Mouse (Mus musculus): ENCODE data around the gene Tbc1d8. TPM values are rescaled to one million over a fixed set of nuclear protein-coding genes. Genes with fewer than 3 reads are reported as not detected.

The Tbc1d8 gene
- total and polyA plus RNA-seq, 3 experiments: 0.16 to 1.4 (median 0.81) TPM

GRCm38 (mm10) chr1:39407108-39407507 lies 71.4 kb downstream of the Tbc1d8 start:
- Histone ChIP-seq H3K27me3 (replicated peaks) (no peaks in the 10 kb centered on the region), H3K9me3 (replicated peaks; ENCODE audit: low read length) (no peaks in the 10 kb centered on the region), H3K36me3 (replicated peaks in 1 of 2; ENCODE audit: control insufficient read depth in 1 of 2, insufficient read depth in 1 of 2, low read length in 1 of 2) (no peaks in the 10 kb centered on the region), H3K79me2 (replicated peaks; ENCODE audit: control insufficient read depth, extremely low read depth, insufficient read depth, poor library complexity, severe bottlenecking) (no peaks in the 10 kb centered on the region), H3K27ac (ENCODE audit: insufficient read depth, low read depth) (no peak overlapping the region), H3K4me2 (ENCODE audit: insufficient read depth, low read depth, poor library complexity, severe bottlenecking) (no peak overlapping the region), H3K9ac (ENCODE audit: insufficient read depth, low read depth) (no peak overlapping the region), H3K4me1 (ENCODE audit: control insufficient read depth in 1 of 2, insufficient read depth in 2 of 2) (peaks cover 2 to 43% of the 10 kb centered on the region in 2 experiments; a peak in 3 of 4 replicates), H3K4me3 (replicated peaks in 1 of 3; ENCODE audit: low read depth in 2 of 3, low read length in 2 of 3, poor library complexity in 1 of 3) (no peak overlapping the region)
- in situ Hi-C loops (cut with MboI; ENCODE audit: low pct_ligation_motif_present, low pct_unique_long_range_greater_than_20kb, low sequenced_read_pairs) (no loop called here), dilution Hi-C loops (cut with MboI; ENCODE audit: extremely low pct_ligation_motif_present, extremely low pct_unique_long_range_greater_than_20kb, low sequenced_read_pairs) (no loop called here)
- TF ChIP-seq CTCF (conservative IDR thresholded peaks at IDR 0.05 in 1 of 2, IDR thresholded peaks at IDR 0.05 in 1 of 2; ENCODE audit: low read depth in 2 of 2, low read length in 2 of 2) (peak in 1 of 2 experiments; percentile 20; a peak in 1 of 4 replicates), RAD21 (IDR thresholded peaks at IDR 0.05; ENCODE audit: low read depth, low read length) (peak; percentile 8), ZC3H11A (IDR thresholded peaks at IDR 0.05; ENCODE audit: low read depth, low read length) (no peak)
- DNase-seq (ENCODE audit: extremely low read depth): no peak

GRCm38 (mm10) chr1:39400173-39400572 lies 78.4 kb downstream of the Tbc1d8 start:
- H3K27me3 ChIP-seq (replicated peaks): no peaks in the 10 kb centered on the region
- peaks cover 0 to 26% of the 10 kb centered on the region in 2 experiments; a peak in 2 of 4 replicates for H3K4me1 ChIP-seq (ENCODE audit: control insufficient read depth in 1 of 2, insufficient read depth in 2 of 2)
- in situ Hi-C loops (cut with MboI; ENCODE audit: low pct_ligation_motif_present, low pct_unique_long_range_greater_than_20kb, low sequenced_read_pairs) (no loop called here), dilution Hi-C loops (cut with MboI; ENCODE audit: extremely low pct_ligation_motif_present, extremely low pct_unique_long_range_greater_than_20kb, low sequenced_read_pairs) (no loop called here)
- H3K9ac ChIP-seq (ENCODE audit: insufficient read depth, low read depth): no peak overlapping the region
- peaks cover 4% of the 10 kb centered on the region for H3K9me3 ChIP-seq (replicated peaks; ENCODE audit: low read length)
- H3K4me3 ChIP-seq (replicated peaks in 1 of 3; ENCODE audit: low read depth in 2 of 3, low read length in 2 of 3, poor library complexity in 1 of 3): no peak overlapping the region
- no peak overlapping the region for H3K27ac ChIP-seq (ENCODE audit: insufficient read depth, low read depth)
- DNase-seq (ENCODE audit: extremely low read depth): no peak
- H3K79me2 ChIP-seq (replicated peaks; ENCODE audit: control insufficient read depth, extremely low read depth, insufficient read depth, poor library complexity, severe bottlenecking): no peaks in the 10 kb centered on the region
- no peak for TF ChIP-seq ELF1 (IDR thresholded peaks at IDR 0.05; ENCODE audit: low read depth, low read length)
- TF ChIP-seq ZC3H11A (IDR thresholded peaks at IDR 0.05; ENCODE audit: low read depth, low read length): no peak
- no peak overlapping the region for H3K4me2 ChIP-seq (ENCODE audit: insufficient read depth, low read depth, poor library complexity, severe bottlenecking)
- H3K36me3 ChIP-seq (replicated peaks in 1 of 2; ENCODE audit: control insufficient read depth in 1 of 2, insufficient read depth in 1 of 2, low read length in 1 of 2): no peaks in the 10 kb centered on the region

GRCm38 (mm10) chr1:39399228-39399627 lies 79.3 kb downstream of the Tbc1d8 start:
- no peak for DNase-seq (ENCODE audit: extremely low read depth)
- no peaks in the 10 kb centered on the region for H3K27me3 ChIP-seq (replicated peaks)
- no peak overlapping the region for H3K27ac ChIP-seq (ENCODE audit: insufficient read depth, low read depth)
- H3K4me1 ChIP-seq (ENCODE audit: control insufficient read depth in 1 of 2, insufficient read depth in 2 of 2): peaks cover 0 to 26% of the 10 kb centered on the region in 2 experiments; a peak in 2 of 4 replicates
- H3K4me3 ChIP-seq (replicated peaks in 1 of 3; ENCODE audit: low read depth in 2 of 3, low read length in 2 of 3, poor library complexity in 1 of 3): no peak overlapping the region
- no peak overlapping the region for H3K4me2 ChIP-seq (ENCODE audit: insufficient read depth, low read depth, poor library complexity, severe bottlenecking)
- in situ Hi-C loops (cut with MboI; ENCODE audit: low pct_ligation_motif_present, low pct_unique_long_range_greater_than_20kb, low sequenced_read_pairs): no loop called here
- no peaks in the 10 kb centered on the region for H3K36me3 ChIP-seq (replicated peaks in 1 of 2; ENCODE audit: control insufficient read depth in 1 of 2, insufficient read depth in 1 of 2, low read length in 1 of 2)
- no peaks in the 10 kb centered on the region for H3K79me2 ChIP-seq (replicated peaks; ENCODE audit: control insufficient read depth, extremely low read depth, insufficient read depth, poor library complexity, severe bottlenecking)
- no peak for TF ChIP-seq POLR2A (IDR thresholded peaks at IDR 0.05; ENCODE audit: low read depth, low read length)
- TF ChIP-seq ZMIZ1 (IDR thresholded peaks at IDR 0.05; ENCODE audit: low read depth, low read length): no peak
- H3K9ac ChIP-seq (ENCODE audit: insufficient read depth, low read depth): no peak overlapping the region
- dilution Hi-C loops (cut with MboI; ENCODE audit: extremely low pct_ligation_motif_present, extremely low pct_unique_long_range_greater_than_20kb, low sequenced_read_pairs): no loop called here
- H3K9me3 ChIP-seq (replicated peaks; ENCODE audit: low read length): peaks cover 4% of the 10 kb centered on the region

GRCm38 (mm10) chr1:39398284-39398683 lies 80.3 kb downstream of the Tbc1d8 start:
- dilution Hi-C loops (cut with MboI; ENCODE audit: extremely low pct_ligation_motif_present, extremely low pct_unique_long_range_greater_than_20kb, low sequenced_read_pairs): no loop called here
- no peak for DNase-seq (ENCODE audit: extremely low read depth)
- H3K9me3 ChIP-seq (replicated peaks; ENCODE audit: low read length): peaks cover 4% of the 10 kb centered on the region
- no peaks in the 10 kb centered on the region for H3K36me3 ChIP-seq (replicated peaks in 1 of 2; ENCODE audit: control insufficient read depth in 1 of 2, insufficient read depth in 1 of 2, low read length in 1 of 2)
- TF ChIP-seq CHD1 (IDR thresholded peaks at IDR 0.05; ENCODE audit: low read depth, low read length) (no peak), E2F4 (IDR thresholded peaks at IDR 0.05; ENCODE audit: insufficient replicate concordance, low read depth, low read length) (no peak), PAX5 (IDR thresholded peaks at IDR 0.05; ENCODE audit: low read length) (no peak), MXI1 (IDR thresholded peaks at IDR 0.05; ENCODE audit: low read depth, low read length) (no peak), MAFK (IDR thresholded peaks at IDR 0.05; ENCODE audit: insufficient replicate concordance, low read length) (no peak), ELF1 (IDR thresholded peaks at IDR 0.05; ENCODE audit: low read depth, low read length) (no peak), RCOR1 (conservative IDR thresholded peaks at IDR 0.05; ENCODE audit: low read depth, low read length) (no peak), BHLHE40 (IDR thresholded peaks at IDR 0.05; ENCODE audit: low read depth, low read length) (no peak)
- no peaks in the 10 kb centered on the region for H3K27me3 ChIP-seq (replicated peaks)
- no peak overlapping the region for H3K27ac ChIP-seq (ENCODE audit: insufficient read depth, low read depth)
- in situ Hi-C loops (cut with MboI; ENCODE audit: low pct_ligation_motif_present, low pct_unique_long_range_greater_than_20kb, low sequenced_read_pairs): no loop called here
- H3K4me1 ChIP-seq (ENCODE audit: control insufficient read depth in 1 of 2, insufficient read depth in 2 of 2): peaks cover 0 to 26% of the 10 kb centered on the region in 2 experiments; a peak in 2 of 4 replicates
- no peaks in the 10 kb centered on the region for H3K79me2 ChIP-seq (replicated peaks; ENCODE audit: control insufficient read depth, extremely low read depth, insufficient read depth, poor library complexity, severe bottlenecking)
- H3K4me3 ChIP-seq (replicated peaks in 1 of 3; ENCODE audit: low read depth in 2 of 3, low read length in 2 of 3, poor library complexity in 1 of 3): no peak overlapping the region
- H3K4me2 ChIP-seq (ENCODE audit: insufficient read depth, low read depth, poor library complexity, severe bottlenecking): no peak overlapping the region
- no peak overlapping the region for H3K9ac ChIP-seq (ENCODE audit: insufficient read depth, low read depth)

All from CH12.LX (cell line).